Mouse (Mus musculus) E14TG2a.4 (cell line): ENCODE results near the gene Stk10.

Source experiments
- CTCF ChIP-seq: conservative IDR thresholded peaks from 2 replicates; pipeline ENCODE4 v1.5.1; 2014; ENCODE audit warnings: low read length
- NANOG ChIP-seq: IDR thresholded peaks from 2 replicates; pipeline ENCODE4 v1.6.1; 2014; ENCODE audit warnings: borderline replicate concordance, low read length, mixed read lengths
- POU5F1 ChIP-seq: IDR thresholded peaks from 2 replicates; pipeline ENCODE4 v1.6.1; 2014; ENCODE audit warnings: low read length, borderline replicate concordance

- TF ChIP-seq CTCF (no peak), POU5F1 (no peak), NANOG (no peak)
Measured at GRCm38 (mm10) chr11:32612304-32612703, 79.2 kb downstream of the Stk10 start.
